Mouse (Mus musculus): Measurements from ENCODE around the gene Clic3. TPM values are rescaled to one million over a fixed set of nuclear protein-coding genes. Genes with fewer than 3 reads are reported as not detected.

Clic3 gene
- total and polyA plus RNA-seq, 2 experiments from 2014 or later, result 2.4 to 6.5 TPM

DNA sequence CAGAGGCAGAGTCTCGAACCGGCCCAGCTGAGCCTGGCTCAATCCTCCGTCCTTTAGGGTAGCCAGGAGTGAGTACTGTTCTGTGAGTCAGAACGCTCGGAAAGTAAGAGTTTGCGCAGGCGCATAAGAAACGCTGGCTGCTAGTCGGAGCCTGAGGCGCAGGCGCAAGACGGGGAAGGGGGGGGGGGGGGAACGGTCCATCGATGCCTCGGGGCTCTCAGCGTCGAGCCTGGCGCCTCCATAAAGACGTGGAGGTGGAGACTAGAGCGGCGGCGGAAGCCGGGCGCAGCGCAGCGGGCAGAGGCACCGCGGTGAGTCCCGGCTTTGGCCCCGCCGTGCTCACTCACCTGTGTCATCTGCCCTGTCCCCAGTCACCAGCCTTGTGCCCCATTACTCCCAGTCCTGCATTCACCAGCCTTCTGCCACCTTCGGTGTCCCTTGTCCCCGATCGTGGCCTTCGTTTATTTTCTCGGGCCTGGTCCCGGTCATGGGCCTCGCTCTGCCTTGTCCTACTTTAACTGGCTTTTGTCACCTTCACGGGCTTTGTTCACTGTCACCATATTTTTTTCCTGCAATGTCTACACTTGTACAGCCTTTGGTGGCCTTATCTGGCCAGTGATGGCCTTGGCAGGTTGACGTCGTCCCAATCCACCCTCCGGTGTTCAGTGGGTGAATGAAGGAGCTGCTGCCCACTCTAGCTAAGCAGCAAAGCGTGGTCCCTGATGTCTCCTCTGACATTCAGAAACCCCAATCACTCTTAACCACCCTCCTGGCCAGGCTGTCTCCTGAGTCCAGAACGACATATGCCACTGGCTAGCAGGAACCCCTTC lies 44.2 kb downstream of the Clic3 start, which contains the start of gene Fbxw5:
Fbxw5 (plus strand) TSS at position 175 of the 830 bp plus-strand sequence.
- under 1% methylated on average over 44 of the region's 44 CpGs for WGBS
- peak within 1 kb of the TSS; percentile 77 for H3K27ac ChIP-seq (ENCODE audit: low read depth)
- no peaks in the 10 kb centered on the region for H3K9me3 ChIP-seq (replicated peaks; ENCODE audit: control insufficient read depth, low read length)
- H3K36me3 ChIP-seq (replicated peaks; ENCODE audit: control insufficient read depth, insufficient read depth, low read length), result peaks cover 34% of the 10 kb centered on the region
- no peaks in the 10 kb centered on the region for H3K27me3 ChIP-seq (ENCODE audit: control insufficient read depth, insufficient read depth, low read length)
- ATAC-seq (ENCODE audit: insufficient read depth, low read depth) (peak; percentile 92), DNase-seq (ENCODE audit: low spot score) (peak; percentile 95)
- H3K4me2 ChIP-seq (ENCODE audit: low read depth, low read length), result peak within 1 kb of the TSS; percentile 96
- peak within 1 kb of the TSS; percentile 91 for H3K4me3 ChIP-seq (ENCODE audit: low read depth, low read length)
- peaks cover 15% of the 10 kb centered on the region for H3K4me1 ChIP-seq (ENCODE audit: control insufficient read depth, insufficient read depth)
- no peak for TF ChIP-seq EP300 (IDR thresholded peaks at IDR 0.05; ENCODE audit: low read depth)
- no peak for TF ChIP-seq CTCF (IDR thresholded peaks at IDR 0.05; ENCODE audit: low read depth)
- H3K9ac ChIP-seq (replicated peaks; ENCODE audit: low read depth, low read length), result peak within 1 kb of the TSS; percentile 96

DNA sequence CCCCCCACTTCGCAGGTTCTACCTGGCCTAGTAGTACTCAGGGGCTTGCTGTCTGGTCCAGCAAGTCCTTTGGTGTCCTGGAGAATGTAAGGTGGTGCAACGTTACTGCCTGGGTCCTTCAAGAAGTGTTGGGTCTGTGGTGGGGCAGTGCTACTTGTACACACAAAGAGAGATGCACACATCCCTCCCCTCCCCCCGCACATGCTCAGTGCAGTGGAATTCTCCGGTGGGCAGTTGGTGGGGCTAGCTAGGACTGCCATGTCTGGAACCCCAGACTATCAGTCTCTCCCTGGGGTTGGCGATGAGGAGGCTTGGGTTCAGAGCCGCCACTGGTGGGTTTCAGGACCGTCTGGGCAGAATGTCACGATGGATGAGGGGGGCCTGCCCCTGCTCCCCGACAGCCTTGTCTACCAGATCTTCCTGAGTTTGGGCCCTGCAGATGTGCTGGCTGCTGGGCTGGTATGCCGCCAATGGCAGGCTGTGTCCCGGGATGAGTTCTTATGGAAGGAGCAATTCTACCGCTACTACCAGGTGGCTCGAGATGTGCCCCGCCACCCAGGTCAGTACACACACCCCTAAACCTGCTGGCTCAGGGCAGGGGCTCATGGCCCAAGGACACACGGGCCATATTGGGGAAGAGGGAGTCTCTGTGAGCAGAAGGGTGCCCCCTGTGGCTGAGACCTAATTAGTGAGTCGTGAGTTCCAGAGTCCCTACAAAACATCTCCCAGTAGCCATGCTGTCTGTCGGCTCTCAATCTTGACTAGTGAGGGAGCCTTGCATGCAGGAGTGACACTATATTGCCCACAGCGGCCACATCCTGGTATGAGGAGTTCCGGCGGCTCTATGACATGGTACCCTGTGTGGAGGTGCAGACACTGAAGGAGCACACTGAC lies 45.2 kb downstream of the Clic3 start, which contains the start of gene C8g:
C8g (minus strand) TSS at position 127 of the 894 bp plus-strand sequence.
- H3K4me3 ChIP-seq (ENCODE audit: low read depth, low read length), result peak within 1 kb of the TSS; percentile 91
- no peak for ATAC-seq (ENCODE audit: insufficient read depth, low read depth)
- no peaks in the 10 kb centered on the region for H3K27me3 ChIP-seq (ENCODE audit: control insufficient read depth, insufficient read depth, low read length)
- H3K4me2 ChIP-seq (ENCODE audit: low read depth, low read length), result peak within 1 kb of the TSS; percentile 96
- peak within 1 kb of the TSS; percentile 96 for H3K9ac ChIP-seq (replicated peaks; ENCODE audit: low read depth, low read length)
- no peaks in the 10 kb centered on the region for H3K9me3 ChIP-seq (replicated peaks; ENCODE audit: control insufficient read depth, low read length)
- TF ChIP-seq CTCF (IDR thresholded peaks at IDR 0.05; ENCODE audit: low read depth) (no peak), EP300 (IDR thresholded peaks at IDR 0.05; ENCODE audit: low read depth) (no peak)
- H3K27ac ChIP-seq (ENCODE audit: low read depth), result peak within 1 kb of the TSS; percentile 77
- peaks cover 34% of the 10 kb centered on the region for H3K36me3 ChIP-seq (replicated peaks; ENCODE audit: control insufficient read depth, insufficient read depth, low read length)
- DNase-seq (ENCODE audit: low spot score), result no peak
- peaks cover 15% of the 10 kb centered on the region for H3K4me1 ChIP-seq (ENCODE audit: control insufficient read depth, insufficient read depth)
- 69% methylated on average over 20 of the region's 20 CpGs for WGBS

DNA sequence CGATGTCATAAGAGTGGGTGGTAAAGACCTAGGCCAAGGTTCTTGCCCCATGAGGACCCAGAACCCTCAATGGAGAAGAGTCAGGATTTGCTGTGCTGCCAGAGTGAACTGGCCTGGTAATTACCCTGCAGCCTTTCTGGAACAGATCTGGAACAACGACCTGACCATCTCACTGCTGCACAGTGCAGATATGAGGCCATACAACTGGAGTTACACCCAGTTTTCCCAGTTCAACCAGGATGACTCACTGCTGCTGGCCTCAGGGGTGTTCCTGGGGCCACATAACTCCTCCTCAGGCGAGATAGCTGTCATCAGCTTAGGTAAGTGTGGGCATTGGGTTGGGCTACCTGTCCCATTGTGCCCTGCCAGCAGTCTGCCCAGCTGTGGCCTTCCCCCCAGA lies 46.1 kb downstream of the Clic3 start:
- H3K27ac ChIP-seq (ENCODE audit: low read depth), result no peak overlapping the region
- DNase-seq (ENCODE audit: low spot score), result no peak
- no peak overlapping the region for H3K9ac ChIP-seq (replicated peaks; ENCODE audit: low read depth, low read length)
- TF ChIP-seq CTCF (IDR thresholded peaks at IDR 0.05; ENCODE audit: low read depth) (no peak), EP300 (IDR thresholded peaks at IDR 0.05; ENCODE audit: low read depth) (no peak)
- WGBS, result 76% methylated on average over 3 of the region's 3 CpGs
- no peak overlapping the region for H3K4me3 ChIP-seq (ENCODE audit: low read depth, low read length)
- no peak overlapping the region for H3K4me2 ChIP-seq (ENCODE audit: low read depth, low read length)
- H3K36me3 ChIP-seq (replicated peaks; ENCODE audit: control insufficient read depth, insufficient read depth, low read length), result peaks cover 34% of the 10 kb centered on the region
- no peaks in the 10 kb centered on the region for H3K9me3 ChIP-seq (replicated peaks; ENCODE audit: control insufficient read depth, low read length)
- peaks cover 15% of the 10 kb centered on the region for H3K4me1 ChIP-seq (ENCODE audit: control insufficient read depth, insufficient read depth)
- no peak for ATAC-seq (ENCODE audit: insufficient read depth, low read depth)
- H3K27me3 ChIP-seq (ENCODE audit: control insufficient read depth, insufficient read depth, low read length), result no peaks in the 10 kb centered on the region

DNA sequence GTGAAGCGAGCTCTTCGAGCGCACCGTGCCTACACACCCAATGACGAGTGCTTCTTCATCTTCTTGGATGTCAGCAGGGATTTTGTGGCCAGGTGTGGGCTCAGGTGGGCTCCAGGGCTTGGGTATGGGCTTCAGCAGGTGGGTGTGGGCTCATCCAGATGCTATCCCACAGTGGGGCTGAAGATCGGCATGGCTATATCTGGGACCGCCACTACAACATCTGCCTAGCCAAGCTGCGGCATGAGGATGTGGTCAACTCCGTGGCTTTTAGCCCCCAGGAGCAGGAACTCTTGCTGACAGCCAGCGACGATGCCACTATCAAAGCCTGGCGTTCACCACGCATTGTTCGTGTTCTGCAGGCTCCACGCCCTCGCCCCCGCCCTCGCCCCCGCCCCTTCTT lies 47.9 kb downstream of the Clic3 start:
- DNase-seq (ENCODE audit: low spot score), result no peak
- H3K4me3 ChIP-seq (ENCODE audit: low read depth, low read length), result no peak overlapping the region
- no peak overlapping the region for H3K27ac ChIP-seq (ENCODE audit: low read depth)
- no peak overlapping the region for H3K9ac ChIP-seq (replicated peaks; ENCODE audit: low read depth, low read length)
- H3K9me3 ChIP-seq (replicated peaks; ENCODE audit: control insufficient read depth, low read length), result no peaks in the 10 kb centered on the region
- H3K4me1 ChIP-seq (ENCODE audit: control insufficient read depth, insufficient read depth), result peaks cover 15% of the 10 kb centered on the region
- no peak overlapping the region for H3K4me2 ChIP-seq (ENCODE audit: low read depth, low read length)
- H3K36me3 ChIP-seq (replicated peaks; ENCODE audit: control insufficient read depth, insufficient read depth, low read length), result peaks cover 34% of the 10 kb centered on the region
- no peaks in the 10 kb centered on the region for H3K27me3 ChIP-seq (ENCODE audit: control insufficient read depth, insufficient read depth, low read length)
- TF ChIP-seq CTCF (IDR thresholded peaks at IDR 0.05; ENCODE audit: low read depth) (no peak), EP300 (IDR thresholded peaks at IDR 0.05; ENCODE audit: low read depth) (no peak)
- 89% methylated on average over 19 of the region's 19 CpGs for WGBS
- ATAC-seq (ENCODE audit: insufficient read depth, low read depth), result no peak

DNA sequence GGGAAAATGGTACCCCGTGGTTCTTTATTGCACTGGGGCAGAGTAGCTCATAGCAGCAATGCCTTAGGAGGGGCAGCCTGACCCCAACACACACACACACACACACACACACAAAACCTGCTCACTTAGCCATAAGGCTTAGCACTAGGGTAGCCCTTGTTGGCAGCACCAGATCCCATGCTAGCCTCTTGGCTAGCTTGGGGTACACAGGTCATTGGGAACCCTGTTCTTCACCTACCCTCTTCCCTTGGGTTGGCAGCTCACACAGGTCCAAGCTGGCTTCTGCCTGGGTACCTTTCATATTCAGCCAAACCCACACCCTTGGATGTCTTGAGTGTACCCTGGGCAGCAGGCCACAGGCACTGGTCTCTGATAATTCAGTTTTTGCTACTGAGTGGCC lies 48.4 kb downstream of the Clic3 start:
- no peak overlapping the region for H3K27ac ChIP-seq (ENCODE audit: low read depth)
- no peak for TF ChIP-seq EP300 (IDR thresholded peaks at IDR 0.05; ENCODE audit: low read depth)
- no peak for TF ChIP-seq CTCF (IDR thresholded peaks at IDR 0.05; ENCODE audit: low read depth)
- H3K4me1 ChIP-seq (ENCODE audit: control insufficient read depth, insufficient read depth), result peaks cover 13% of the 10 kb centered on the region
- H3K4me3 ChIP-seq (ENCODE audit: low read depth, low read length), result no peak overlapping the region
- no peaks in the 10 kb centered on the region for H3K9me3 ChIP-seq (replicated peaks; ENCODE audit: control insufficient read depth, low read length)
- ATAC-seq (ENCODE audit: insufficient read depth, low read depth), result no peak
- 90% methylated on average over 1 of the region's 1 CpGs for WGBS
- peaks cover 34% of the 10 kb centered on the region for H3K36me3 ChIP-seq (replicated peaks; ENCODE audit: control insufficient read depth, insufficient read depth, low read length)
- no peak for DNase-seq (ENCODE audit: low spot score)
- H3K9ac ChIP-seq (replicated peaks; ENCODE audit: low read depth, low read length), result no peak overlapping the region
- H3K27me3 ChIP-seq (ENCODE audit: control insufficient read depth, insufficient read depth, low read length), result no peaks in the 10 kb centered on the region
- H3K4me2 ChIP-seq (ENCODE audit: low read depth, low read length), result no peak overlapping the region
